Mouse (Mus musculus): ENCODE results near the gene Mdk.

Gene Mdk

GRCm38 (mm10) chr2:91958049-91958448 lies 26.0 kb upstream of the Mdk start:
- DNase-seq: no peak

- peak; percentile 79 for DNase-seq
Observed at GRCm38 (mm10) chr2:91957096-91957495, 25.0 kb upstream of the Mdk start.

DNA sequence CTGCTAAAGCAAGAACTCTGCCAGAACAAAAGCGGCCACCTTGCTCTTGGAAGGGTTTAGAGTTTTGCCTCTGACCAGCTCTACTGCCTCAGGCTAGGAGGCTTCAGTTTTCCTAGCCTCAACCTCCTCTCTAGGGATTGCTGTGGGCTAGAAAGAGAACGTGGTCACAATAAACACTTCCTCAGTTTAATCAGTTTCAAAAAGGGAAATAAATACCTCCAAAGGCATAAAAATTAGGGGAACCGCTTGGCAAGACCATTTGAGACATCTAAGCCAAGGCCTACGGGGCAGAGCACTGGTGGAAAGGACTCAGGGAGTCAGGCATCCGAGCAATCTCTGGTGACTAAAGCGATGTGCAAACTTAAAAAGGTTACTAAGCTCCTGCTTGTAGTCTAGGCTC lies 23.8 kb upstream of the Mdk start:
- no peak for DNase-seq

DNA sequence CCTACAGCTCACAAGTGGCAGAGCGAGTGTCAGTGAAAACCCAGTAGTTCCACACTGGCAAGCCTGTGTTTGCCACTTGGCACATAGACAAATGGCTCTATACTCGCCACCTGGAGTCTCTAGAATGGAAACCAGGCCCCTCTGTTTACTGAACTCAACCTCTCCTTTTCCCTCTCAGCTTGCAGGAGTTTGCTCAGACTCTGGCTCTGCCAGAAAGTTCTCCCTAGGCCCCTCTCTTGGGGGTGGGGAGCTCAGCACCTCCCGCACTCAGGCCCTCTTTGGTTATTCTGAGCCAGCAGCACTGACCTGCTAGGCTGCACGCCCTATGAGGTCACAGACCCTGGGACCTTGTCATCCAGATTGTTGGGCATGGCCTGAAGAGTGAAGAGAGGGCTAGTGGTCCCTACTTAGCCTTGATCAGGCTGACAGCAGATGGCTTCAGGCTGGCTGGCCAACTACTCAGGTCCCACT lies 23.1 kb upstream of the Mdk start:
- no peak for DNase-seq

GRCm38 (mm10) chr2:91953825-91954224 lies 21.7 kb upstream of the Mdk start:
- no peak for DNase-seq

DNA sequence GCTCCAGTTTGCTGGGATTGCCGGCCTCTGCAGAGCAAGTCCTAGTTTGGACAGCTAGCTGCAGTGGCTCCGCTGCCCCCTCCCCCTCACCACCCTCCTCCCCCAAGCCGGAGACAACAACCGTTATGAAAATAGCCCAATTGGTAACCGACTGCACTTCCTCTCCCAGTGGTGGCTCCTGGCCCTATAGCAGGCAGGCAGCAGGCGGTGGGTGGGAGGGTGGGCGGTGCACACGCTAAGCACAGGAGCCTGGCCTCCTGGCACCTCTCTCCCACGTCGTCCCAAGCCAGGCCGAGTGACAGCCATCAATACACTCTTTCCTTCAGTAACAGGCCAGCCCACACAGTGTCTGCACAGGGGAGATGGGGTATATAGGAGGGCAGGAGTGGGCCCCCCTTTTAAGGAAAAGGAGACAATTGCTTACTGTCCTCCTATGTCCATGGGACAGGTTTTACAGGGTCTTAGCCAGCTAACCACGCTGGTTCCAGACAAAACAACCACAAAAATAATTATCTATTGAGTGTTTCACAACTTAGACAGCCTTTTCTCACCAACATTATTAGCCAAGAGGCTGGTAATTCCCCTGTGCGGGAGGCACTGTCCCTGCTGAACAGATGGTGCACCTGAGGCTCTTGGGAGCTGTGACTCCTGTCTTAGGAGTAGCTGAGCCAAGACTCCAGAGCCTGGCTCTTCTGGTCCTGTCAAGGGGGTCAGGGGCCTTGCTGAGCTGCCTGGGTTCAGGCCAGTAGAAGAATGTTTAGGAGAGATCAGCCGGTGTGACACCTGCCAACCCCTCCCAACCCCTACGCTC lies 18.4 kb upstream of the Mdk start:
- peak; percentile 70 for DNase-seq

DNA sequence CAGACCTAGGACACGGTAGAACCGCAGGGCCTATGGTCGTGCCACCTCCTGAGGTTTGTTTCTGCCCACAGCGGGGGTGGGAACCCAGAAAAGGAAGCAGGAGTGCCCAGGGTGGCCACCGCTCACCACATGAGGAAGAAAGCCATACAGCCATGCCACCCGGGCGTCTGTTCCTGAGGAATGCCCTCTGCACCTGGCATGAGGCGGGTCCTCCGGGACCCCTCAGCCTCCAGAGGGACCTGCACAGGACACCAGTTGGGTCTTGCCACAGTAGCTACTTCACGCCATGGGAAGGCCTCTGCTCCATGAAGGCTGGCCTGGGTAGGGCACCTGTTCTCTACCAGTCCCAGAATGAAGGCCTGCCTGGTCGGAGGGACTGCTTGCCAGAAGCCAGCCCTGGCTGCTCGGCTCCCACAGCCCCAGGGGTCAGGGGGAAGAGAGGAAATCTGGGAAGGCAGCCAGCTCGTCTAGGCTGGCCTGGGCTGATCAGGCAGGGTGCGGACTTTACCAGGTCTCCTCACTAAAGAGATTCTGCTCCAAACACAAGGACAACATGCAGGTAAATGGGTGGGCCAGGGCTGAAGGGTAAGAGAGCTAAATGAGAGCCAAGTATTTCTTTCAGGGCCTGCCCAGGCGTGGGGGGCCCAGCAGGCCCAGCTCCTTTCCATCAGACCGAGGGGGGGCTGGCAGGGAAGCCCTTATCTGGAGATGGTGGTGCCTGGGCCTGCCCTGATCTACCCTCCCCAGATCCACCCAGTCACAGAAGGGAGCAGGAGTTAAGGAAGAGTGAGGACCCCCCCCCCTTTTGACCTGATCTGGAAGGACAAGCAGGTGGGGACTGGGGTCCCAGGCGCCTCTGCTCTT lies 17.5 kb upstream of the Mdk start:
- DNase-seq: peak; percentile 64

DNA sequence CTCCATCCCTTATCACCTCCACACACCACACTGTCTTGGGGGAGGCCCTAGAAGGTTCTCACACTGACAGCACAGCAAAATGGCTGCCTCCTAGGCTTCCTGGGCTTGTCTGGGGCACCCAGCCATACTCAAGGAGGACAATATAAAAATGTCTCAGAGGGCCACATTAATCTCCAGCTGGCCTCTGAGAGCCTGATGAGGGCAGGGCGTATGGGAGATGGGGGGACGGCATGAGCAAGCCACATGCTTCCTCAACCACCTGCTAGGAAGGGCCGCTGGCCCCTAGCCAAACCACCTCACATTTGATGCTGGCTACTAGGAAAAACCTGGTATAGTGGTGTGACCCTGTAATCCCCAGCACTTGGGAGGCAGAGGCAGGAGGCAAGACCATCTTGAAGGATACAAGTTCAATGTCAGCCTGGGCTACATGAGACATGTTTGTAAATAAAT lies 16.7 kb upstream of the Mdk start:
- DNase-seq: no peak

DNA sequence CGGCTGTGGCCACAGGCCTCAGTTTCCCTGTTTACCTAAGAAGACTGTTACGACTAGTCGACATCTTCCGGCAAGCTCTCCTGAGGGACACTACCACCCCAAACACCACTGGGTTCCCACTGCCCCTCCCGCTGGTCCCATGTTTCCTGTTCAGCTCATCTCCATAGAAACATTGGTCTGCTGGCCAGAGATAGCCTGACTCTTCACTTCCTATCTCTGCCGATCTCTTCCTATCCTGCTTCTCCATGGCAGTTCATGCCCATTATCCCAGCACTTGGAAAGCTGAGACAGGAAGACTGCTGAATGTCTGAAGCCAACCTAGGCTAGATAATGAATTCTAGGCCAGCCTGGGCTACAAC lies 16.0 kb upstream of the Mdk start:
- DNase-seq: no peak

- no peak for DNase-seq
Observed at GRCm38 (mm10) chr2:91947397-91948150, 15.5 kb upstream of the Mdk start.

- no peak for DNase-seq
Observed at GRCm38 (mm10) chr2:91946836-91947235, 14.7 kb upstream of the Mdk start.

GRCm38 (mm10) chr2:91945483-91945882 lies 13.4 kb upstream of the Mdk start, which contains the start of gene Gm9821:
Gene Gm9821 (plus strand): TSS chr2:91945703.
- no peak for DNase-seq

- peak; percentile 90 for DNase-seq
Observed at GRCm38 (mm10) chr2:91944170-91944950, 12.3 kb upstream of the Mdk start.

GRCm38 (mm10) chr2:91942356-91942755 lies 10.3 kb upstream of the Mdk start:
- no peak for DNase-seq

DNA sequence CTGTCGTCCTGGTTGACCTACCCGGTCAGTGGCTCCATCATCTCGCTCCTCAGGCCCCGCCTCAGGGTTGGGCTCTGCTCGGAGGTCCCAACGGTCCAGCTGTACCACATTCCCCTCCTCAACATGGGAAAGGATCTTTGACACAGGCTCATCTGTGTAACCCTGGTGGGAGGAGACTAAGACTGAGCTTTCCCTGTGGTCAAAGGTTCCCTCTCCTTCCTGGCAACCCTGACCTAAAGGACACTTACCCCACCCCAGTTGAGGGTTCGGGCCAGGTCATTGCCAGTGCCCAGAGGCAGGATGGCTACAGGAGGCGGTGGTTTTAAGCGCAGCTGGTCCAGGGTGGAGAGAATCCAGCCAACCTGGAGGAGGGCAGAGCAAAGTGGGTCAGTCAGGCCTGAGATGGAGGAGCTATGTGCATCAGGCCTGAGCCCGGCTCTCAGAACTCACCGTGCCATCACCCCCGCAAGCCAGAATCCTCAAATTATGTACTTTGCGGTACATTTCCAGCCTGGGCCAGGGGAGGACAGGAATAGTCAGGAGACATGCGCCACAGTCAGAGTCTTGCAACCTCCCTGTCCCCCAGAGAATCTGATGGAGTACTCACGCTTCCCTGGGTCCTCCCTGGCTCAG lies 7.3 kb upstream of the Mdk start:
- no peak for DNase-seq

- DNase-seq: no peak
Observed at GRCm38 (mm10) chr2:91936154-91936553, 4.1 kb upstream of the Mdk start.

GRCm38 (mm10) chr2:91934826-91935525 lies 2.9 kb upstream of the Mdk start:
- no peak for DNase-seq

DNA sequence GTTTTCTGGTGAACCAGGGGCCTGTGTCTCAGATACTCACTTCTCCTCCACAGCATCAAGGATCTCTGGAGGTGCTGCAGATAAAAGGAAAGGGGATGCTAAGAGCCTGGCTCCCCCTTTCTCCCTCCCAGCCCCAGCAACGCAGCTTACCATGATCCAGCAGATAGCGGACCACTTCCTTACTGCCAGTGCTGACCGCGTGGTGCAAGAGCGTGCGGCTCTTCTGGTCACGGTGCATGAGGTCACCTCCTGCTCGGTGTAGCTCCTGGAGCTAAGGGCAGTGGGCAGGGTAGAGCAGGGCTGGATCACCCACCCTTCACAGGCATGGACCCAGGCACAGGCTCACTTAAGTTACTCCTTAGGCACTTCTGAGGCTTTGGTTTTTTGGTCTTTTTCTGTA lies 1.9 kb upstream of the Mdk start:
- no peak for DNase-seq

GRCm38 (mm10) chr2:91933471-91933870 lies 1.4 kb upstream of the Mdk start:
- no peak for DNase-seq

DNA sequence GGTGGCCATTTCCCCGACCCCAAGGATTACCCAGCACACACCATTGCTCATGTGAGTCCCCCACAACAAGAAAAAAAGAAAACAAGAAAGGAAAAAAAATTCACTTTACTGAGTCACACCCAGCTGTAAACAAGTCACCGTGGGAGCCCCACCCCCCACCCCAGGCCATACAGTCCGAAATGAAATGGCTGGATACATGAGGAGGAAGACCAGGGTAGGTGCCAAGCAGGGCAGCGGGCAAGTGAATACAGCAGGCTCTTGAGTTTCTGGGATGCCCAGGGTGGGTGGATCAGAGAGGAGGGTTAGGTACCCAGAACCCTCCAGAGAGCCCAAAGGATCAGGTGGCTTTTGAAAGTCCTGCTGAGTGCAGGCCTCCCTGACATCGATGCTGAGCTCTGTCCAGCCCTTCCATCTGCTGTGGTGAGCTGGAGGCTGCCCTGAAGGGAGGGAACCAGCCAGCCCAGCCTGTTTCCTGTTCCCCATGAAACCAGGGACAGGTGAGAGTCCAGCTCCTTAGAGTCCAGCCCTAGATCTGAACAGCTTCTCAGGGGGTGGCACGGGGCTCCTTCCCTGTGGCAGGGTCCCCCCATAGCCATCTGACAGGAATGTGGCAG lies 747 bp upstream of the Mdk start:
- DNase-seq: no peak
